Mouse (Mus musculus): Measurements from ENCODE around the gene Ssr3. TPM values are rescaled to one million over a fixed set of nuclear protein-coding genes. Genes with fewer than 3 reads are reported as not detected.
"Not testable (repeated sequence)": the region's sequence is repeated elsewhere in the genome, so short reads cannot be mapped to it uniquely, and the experiment has no call there.

Ssr3 gene
- polyA plus RNA-seq, 1 experiment from 2014 or later, result 228 TPM

- no peak for ATAC-seq (replicated peaks; ENCODE audit: low FRiP score)
These were observed 24.1 kb upstream of the Ssr3 start for GRCm38 (mm10) chr3:65416571-65416970.

GRCm38 (mm10) chr3:65407891-65408290, 15.5 kb upstream of the Ssr3 start:
- Histone ChIP-seq H3K27me3 (replicated peaks; ENCODE audit: control insufficient read depth, insufficient read depth, low read length) (no peaks in the 10 kb centered on the region), H3K4me1 (replicated peaks; ENCODE audit: control insufficient read depth, insufficient read depth, low read length) (no peaks in the 10 kb centered on the region), H3K9me3 (ENCODE audit: control insufficient read depth, low read length) (no peaks in the 10 kb centered on the region), H3K9ac (ENCODE audit: low read depth, low read length) (no peak overlapping the region), H3K27ac (ENCODE audit: low read depth, low read length) (no peak overlapping the region), H3K4me3 (ENCODE audit: low read depth, low read length) (no peak overlapping the region), H3K36me3 (ENCODE audit: control insufficient read depth, insufficient read depth, low read length) (no peaks in the 10 kb centered on the region), H3K4me2 (no peak overlapping the region)
- ATAC-seq (replicated peaks; ENCODE audit: low FRiP score) (no peak), DNase-seq (ENCODE audit: low spot score) (no peak)

More at GRCm38 (mm10) chr3:65416571-65416970, 24.1 kb upstream of the Ssr3 start:
- Histone ChIP-seq H3K4me2 (no peak overlapping the region), H3K27me3 (replicated peaks; ENCODE audit: control insufficient read depth, insufficient read depth, low read length) (no peaks in the 10 kb centered on the region), H3K9ac (ENCODE audit: low read depth, low read length) (no peak overlapping the region), H3K27ac (ENCODE audit: low read depth, low read length) (no peak overlapping the region), H3K9me3 (ENCODE audit: control insufficient read depth, low read length) (no peaks in the 10 kb centered on the region), H3K4me3 (ENCODE audit: low read depth, low read length) (no peak overlapping the region), H3K36me3 (ENCODE audit: control insufficient read depth, insufficient read depth, low read length) (no peaks in the 10 kb centered on the region), H3K4me1 (replicated peaks; ENCODE audit: control insufficient read depth, insufficient read depth, low read length) (no peaks in the 10 kb centered on the region)
- no peak for DNase-seq (ENCODE audit: low spot score)

DNA sequence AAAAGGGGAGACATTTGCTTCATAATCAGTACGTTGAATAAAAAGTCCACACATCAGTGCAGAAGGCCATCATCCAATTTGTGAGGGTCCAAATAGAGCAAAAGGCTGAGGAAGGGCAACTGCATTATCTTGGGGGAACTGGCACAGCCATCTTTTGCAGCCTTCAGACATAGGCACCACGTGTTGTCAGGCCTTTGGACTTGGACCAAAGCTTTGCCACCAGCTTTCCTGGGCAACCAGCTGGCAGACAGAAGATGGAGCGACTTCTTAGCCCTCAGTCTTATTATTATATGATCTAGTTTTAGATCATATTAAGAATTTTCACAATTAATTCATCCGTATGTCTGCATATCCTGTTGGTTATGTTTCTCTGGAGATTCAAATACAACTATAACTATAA, 13.4 kb upstream of the Ssr3 start:
- ATAC-seq (replicated peaks; ENCODE audit: low FRiP score) (no peak), DNase-seq (ENCODE audit: low spot score) (no peak)
- Histone ChIP-seq H3K27ac (ENCODE audit: low read depth, low read length) (no peak overlapping the region), H3K4me3 (ENCODE audit: low read depth, low read length) (no peak overlapping the region), H3K9me3 (ENCODE audit: control insufficient read depth, low read length) (no peaks in the 10 kb centered on the region), H3K9ac (ENCODE audit: low read depth, low read length) (no peak overlapping the region), H3K4me2 (no peak overlapping the region), H3K4me1 (replicated peaks; ENCODE audit: control insufficient read depth, insufficient read depth, low read length) (no peaks in the 10 kb centered on the region), H3K27me3 (replicated peaks; ENCODE audit: control insufficient read depth, insufficient read depth, low read length) (no peaks in the 10 kb centered on the region), H3K36me3 (ENCODE audit: control insufficient read depth, insufficient read depth, low read length) (no peaks in the 10 kb centered on the region)
- WGBS, result 72% methylated on average over 4 of the region's 4 CpGs

DNA sequence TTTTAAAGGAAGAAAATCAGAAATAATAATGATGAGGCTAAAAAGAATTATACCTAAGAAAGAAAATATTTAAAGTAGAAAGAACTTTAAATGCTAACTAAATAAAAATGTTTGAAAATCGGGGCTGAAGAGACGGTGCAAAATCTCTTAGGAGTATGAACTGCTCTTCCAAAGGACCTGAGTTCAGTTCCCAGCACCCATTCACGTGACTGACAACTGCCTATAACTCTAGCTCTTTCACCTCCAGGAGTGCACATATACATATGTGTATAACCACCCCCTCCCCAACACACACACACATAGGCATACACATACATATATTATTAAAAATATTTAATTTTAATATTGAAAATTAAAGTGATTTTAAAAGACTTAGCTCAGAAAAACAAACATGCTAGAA, 5.1 kb upstream of the Ssr3 start:
- H3K27ac ChIP-seq (ENCODE audit: low read depth, low read length), result no peak overlapping the region
- no peak for DNase-seq (ENCODE audit: low spot score)
- no peaks in the 10 kb centered on the region for H3K4me1 ChIP-seq (replicated peaks; ENCODE audit: control insufficient read depth, insufficient read depth, low read length)
- no peak overlapping the region for H3K4me2 ChIP-seq
- H3K9me3 ChIP-seq (ENCODE audit: control insufficient read depth, low read length), result no peaks in the 10 kb centered on the region
- H3K27me3 ChIP-seq (replicated peaks; ENCODE audit: control insufficient read depth, insufficient read depth, low read length), result no peaks in the 10 kb centered on the region
- ATAC-seq (replicated peaks; ENCODE audit: low FRiP score), result no peak
- no peak overlapping the region for H3K9ac ChIP-seq (ENCODE audit: low read depth, low read length)
- H3K36me3 ChIP-seq (ENCODE audit: control insufficient read depth, insufficient read depth, low read length), result no peaks in the 10 kb centered on the region
- H3K4me3 ChIP-seq (ENCODE audit: low read depth, low read length), result no peak overlapping the region
- WGBS, result 83% methylated on average over 3 of the region's 3 CpGs

DNA sequence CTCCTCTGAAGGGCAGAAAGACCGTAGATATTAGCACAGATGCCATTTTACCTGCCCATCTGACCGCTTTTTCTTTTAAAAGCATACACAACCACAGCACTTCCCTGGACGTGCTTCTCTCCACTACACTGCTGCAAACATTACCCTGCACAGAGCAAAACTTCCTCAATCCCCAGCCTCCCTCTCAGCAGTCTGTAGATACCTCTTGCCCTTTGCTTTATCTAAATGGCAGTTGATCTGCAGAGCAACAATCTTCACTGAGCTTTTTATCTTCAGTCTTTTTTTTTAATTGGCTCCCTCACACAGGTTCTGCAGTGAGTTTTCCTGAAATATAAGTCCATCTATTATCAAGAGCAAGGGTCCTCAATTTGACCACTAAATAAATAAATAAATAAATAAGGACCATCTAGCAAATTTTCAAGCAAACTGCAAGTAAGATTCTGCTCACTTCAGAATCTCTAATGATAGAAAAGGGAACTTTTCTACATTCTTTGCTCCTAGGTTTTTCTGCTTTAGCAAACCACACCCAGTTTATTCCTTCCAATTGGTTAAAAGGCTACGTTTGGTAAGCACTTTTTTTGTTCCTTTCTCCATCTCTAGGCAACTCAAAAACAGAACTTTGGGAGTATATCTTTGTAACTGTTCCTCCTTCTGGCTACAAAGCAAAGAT, 4.5 kb upstream of the Ssr3 start:
- 51% methylated on average over 4 of the region's 4 CpGs for WGBS
- Histone ChIP-seq H3K9me3 (ENCODE audit: control insufficient read depth, low read length) (no peaks in the 10 kb centered on the region), H3K4me1 (replicated peaks; ENCODE audit: control insufficient read depth, insufficient read depth, low read length) (no peaks in the 10 kb centered on the region), H3K4me3 (ENCODE audit: low read depth, low read length) (no peak overlapping the region), H3K9ac (ENCODE audit: low read depth, low read length) (no peak overlapping the region), H3K27ac (ENCODE audit: low read depth, low read length) (no peak overlapping the region), H3K36me3 (ENCODE audit: control insufficient read depth, insufficient read depth, low read length) (no peaks in the 10 kb centered on the region), H3K27me3 (replicated peaks; ENCODE audit: control insufficient read depth, insufficient read depth, low read length) (no peaks in the 10 kb centered on the region), H3K4me2 (no peak overlapping the region)
- ATAC-seq (replicated peaks; ENCODE audit: low FRiP score) (no peak), DNase-seq (ENCODE audit: low spot score) (no peak)

GRCm38 (mm10) chr3:65395111-65395510, 2.7 kb upstream of the Ssr3 start:
- H3K4me2 ChIP-seq; DNase-seq (ENCODE audit: low spot score); ATAC-seq (replicated peaks; ENCODE audit: low FRiP score); H3K27ac ChIP-seq (ENCODE audit: low read depth, low read length); H3K9me3 ChIP-seq (ENCODE audit: control insufficient read depth, low read length); H3K4me3 ChIP-seq (ENCODE audit: low read depth, low read length); H3K27me3 ChIP-seq (replicated peaks; ENCODE audit: control insufficient read depth, insufficient read depth, low read length); H3K36me3 ChIP-seq (ENCODE audit: control insufficient read depth, insufficient read depth, low read length); H3K4me1 ChIP-seq (replicated peaks; ENCODE audit: control insufficient read depth, insufficient read depth, low read length); H3K9ac ChIP-seq (ENCODE audit: low read depth, low read length): not testable (repeated sequence)
- WGBS, result 94% methylated on average over 1 of the region's 1 CpGs

DNA sequence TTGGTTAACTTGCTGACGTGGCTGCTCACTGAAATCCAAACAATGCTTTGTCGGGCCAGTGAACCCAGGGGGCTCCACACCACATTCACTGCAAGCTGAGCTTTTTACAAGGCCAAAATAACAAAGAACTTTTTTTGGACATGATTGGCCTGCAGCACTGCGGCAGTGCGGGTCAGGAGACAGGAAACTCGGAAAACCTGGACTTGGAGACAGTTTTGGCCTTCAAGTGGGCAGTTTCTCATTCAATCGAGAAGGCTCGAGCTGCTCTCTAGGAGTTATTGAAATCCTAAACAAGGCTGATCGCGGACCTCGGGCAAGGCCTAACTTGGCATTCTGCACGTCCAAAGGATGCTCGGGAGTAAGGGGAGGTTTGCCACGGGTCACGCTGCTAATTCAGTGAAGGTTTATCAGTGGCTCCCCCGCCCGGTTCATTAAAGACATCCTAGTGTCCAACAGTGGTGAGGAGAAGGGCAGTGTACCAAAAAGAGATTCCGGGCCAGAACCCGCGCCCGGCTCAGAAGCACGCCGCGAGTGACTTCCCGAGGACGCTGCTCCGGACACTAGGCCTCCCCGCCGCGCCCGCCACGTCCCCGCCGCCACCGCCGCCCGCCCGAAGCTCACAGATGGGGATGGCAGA, 521 bp downstream of the Ssr3 start:
- ATAC-seq (replicated peaks; ENCODE audit: low FRiP score) (peak; percentile 56), DNase-seq (ENCODE audit: low spot score) (peak; percentile 64)
- Histone ChIP-seq H3K9ac (ENCODE audit: low read depth, low read length) (peak overlapping the region; percentile 73), H3K4me1 (replicated peaks; ENCODE audit: control insufficient read depth, insufficient read depth, low read length) (peaks cover 10% of the 10 kb centered on the region; the same call in 1 of the 2 replicates), H3K4me2 (peak overlapping the region; percentile 91), H3K4me3 (ENCODE audit: low read depth, low read length) (peak overlapping the region; percentile 81), H3K36me3 (ENCODE audit: control insufficient read depth, insufficient read depth, low read length) (peaks cover 17% of the 10 kb centered on the region), H3K27me3 (replicated peaks; ENCODE audit: control insufficient read depth, insufficient read depth, low read length) (no peaks in the 10 kb centered on the region), H3K9me3 (ENCODE audit: control insufficient read depth, low read length) (no peaks in the 10 kb centered on the region), H3K27ac (ENCODE audit: low read depth, low read length) (peak overlapping the region; percentile 46; the same call in 1 of the 2 replicates)
- WGBS, result under 1% methylated on average over 37 of the region's 37 CpGs

- ATAC-seq (replicated peaks; ENCODE audit: low FRiP score), result no peak
- peak overlapping the region; percentile 91 for H3K4me2 ChIP-seq
- no peak for DNase-seq (ENCODE audit: low spot score)
These were observed 1.1 kb downstream of the Ssr3 start for GRCm38 (mm10) chr3:65391222-65391783.

GRCm38 (mm10) chr3:65385771-65386170, 6.7 kb downstream of the Ssr3 start:
- no peak for DNase-seq (ENCODE audit: low spot score)
- Histone ChIP-seq H3K4me2 (no peak overlapping the region), H3K9me3 (ENCODE audit: control insufficient read depth, low read length) (no peaks in the 10 kb centered on the region), H3K27me3 (replicated peaks; ENCODE audit: control insufficient read depth, insufficient read depth, low read length) (no peaks in the 10 kb centered on the region), H3K36me3 (ENCODE audit: control insufficient read depth, insufficient read depth, low read length) (peaks cover 40% of the 10 kb centered on the region), H3K4me3 (ENCODE audit: low read depth, low read length) (no peak overlapping the region), H3K9ac (ENCODE audit: low read depth, low read length) (no peak overlapping the region), H3K4me1 (replicated peaks; ENCODE audit: control insufficient read depth, insufficient read depth, low read length) (peaks cover 5% of the 10 kb centered on the region; the same call in 1 of the 2 replicates), H3K27ac (ENCODE audit: low read depth, low read length) (no peak overlapping the region)
- no peak for ATAC-seq (replicated peaks; ENCODE audit: low FRiP score)

More at GRCm38 (mm10) chr3:65391222-65391783, 1.1 kb downstream of the Ssr3 start:
- no peaks in the 10 kb centered on the region for H3K9me3 ChIP-seq (ENCODE audit: control insufficient read depth, low read length)
- H3K36me3 ChIP-seq (ENCODE audit: control insufficient read depth, insufficient read depth, low read length), result peaks cover 23% of the 10 kb centered on the region
- H3K4me1 ChIP-seq (replicated peaks; ENCODE audit: control insufficient read depth, insufficient read depth, low read length), result peaks cover 10% of the 10 kb centered on the region; the same call in 1 of the 2 replicates
- H3K9ac ChIP-seq (ENCODE audit: low read depth, low read length), result peak overlapping the region; percentile 73
- H3K4me3 ChIP-seq (ENCODE audit: low read depth, low read length), result peak overlapping the region; percentile 81
- peak overlapping the region; percentile 41; the same call in 1 of the 2 replicates for H3K27ac ChIP-seq (ENCODE audit: low read depth, low read length)
- H3K27me3 ChIP-seq (replicated peaks; ENCODE audit: control insufficient read depth, insufficient read depth, low read length), result no peaks in the 10 kb centered on the region
- WGBS, result 36% methylated on average over 6 of the region's 6 CpGs

All from liver, embryonic 11.5 days (tissue).